Mouse (Mus musculus) lung, adult 2 months (tissue): Measurements from ENCODE around the gene Ucma.

Source experiments
- CTCF ChIP-seq: fragments of 200-500 bp; IDR thresholded peaks from 2 replicates; pipeline ENCODE4 v1.5.1; 2011; ENCODE audit warnings: mild to moderate bottlenecking, low read length, control low read depth; ENCODE audit not compliant: insufficient read depth
- POLR2A ChIP-seq: fragments of 200-500 bp; IDR thresholded peaks from 2 replicates; pipeline ENCODE4 v1.6.1; 2011; ENCODE audit warnings: low read depth, mild to moderate bottlenecking, control low read depth, low read length, borderline replicate concordance; ENCODE audit errors: extremely low read depth

- no peak for TF ChIP-seq CTCF
- TF ChIP-seq POLR2A: no peak
Observed at GRCm38 (mm10) chr2:4929230-4929629, 46.7 kb upstream of the Ucma start.
